Mouse (Mus musculus): ENCODE measurements at regions not wholly inside any gene's neighbourhood (a gene's known extent, or its start where the extent isn't known, plus 50 kb on each side); places are given as distances from the start of the nearest gene placed in this dataset.
A peak's percentile ranks its signal among the peaks of the same experiment; 100 is the strongest.

DNA sequence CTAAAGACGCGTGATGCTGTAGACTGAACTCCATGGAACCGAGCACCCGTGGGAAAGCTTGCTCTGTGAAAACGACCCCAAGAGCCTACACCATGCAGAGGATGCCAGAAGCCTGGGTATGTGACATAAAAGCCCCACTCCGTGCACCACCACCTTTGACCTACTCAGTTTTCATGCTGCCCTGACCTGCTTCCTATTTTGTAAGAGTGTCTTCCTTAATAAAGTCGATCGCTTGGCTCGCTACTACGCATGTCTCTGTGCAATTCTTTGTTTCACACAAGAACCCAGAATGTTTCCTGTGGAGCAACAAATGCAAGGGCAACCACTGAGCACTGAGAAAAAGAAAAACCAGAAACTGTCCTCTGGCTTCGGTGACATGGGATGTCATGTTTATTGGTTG lies 60.5 kb downstream of the Sec61b start:
- no peak for DNase-seq (ENCODE audit: low spot score)

GRCm38 (mm10) chr4:47567694-47568093 lies 93.2 kb downstream of the Sec61b start:
- DNase-seq (ENCODE audit: low spot score) = no peak

DNA sequence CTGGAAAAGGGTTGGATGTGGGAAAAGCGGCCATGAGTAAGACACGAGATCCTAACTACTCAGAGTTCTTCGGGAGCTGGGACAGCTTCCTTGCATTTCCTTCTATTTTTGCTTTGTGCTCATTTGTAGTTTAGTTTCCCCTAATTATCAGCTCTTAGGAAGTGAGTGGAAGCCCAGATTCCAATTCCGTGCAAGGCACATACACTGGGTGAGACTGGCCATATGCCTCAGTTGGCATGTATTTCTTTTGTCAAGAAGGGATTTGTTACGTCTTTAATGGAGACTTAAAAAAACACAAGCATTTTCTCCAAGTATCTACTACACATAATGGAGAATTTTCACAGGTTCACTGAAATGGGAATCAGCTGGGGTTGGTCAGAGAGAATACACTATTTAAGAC lies 96.4 kb downstream of the Sec61b start:
- no peak for DNase-seq (ENCODE audit: low spot score)

DNA sequence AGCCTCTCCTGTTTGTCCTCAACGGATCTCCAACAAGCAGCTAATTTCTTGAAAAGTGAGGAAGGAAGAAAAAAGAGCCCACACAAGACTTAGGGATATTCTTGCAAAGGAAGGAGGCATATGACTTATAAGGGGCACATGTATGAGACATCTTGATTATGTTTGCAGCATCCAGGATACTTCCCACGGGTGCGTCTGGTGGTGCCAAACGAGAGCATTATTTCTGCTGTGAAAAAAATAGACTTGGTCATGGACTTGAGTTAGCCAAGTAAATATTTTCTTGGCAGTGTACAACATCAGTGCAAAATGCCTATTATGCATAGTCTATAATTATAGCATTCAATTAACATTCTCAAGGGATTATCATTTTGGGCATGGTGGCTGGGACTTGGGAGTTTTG lies 101.6 kb downstream of the Sec61b start:
- DNase-seq (ENCODE audit: low spot score) = no peak

GRCm38 (mm10) chr4:47577490-47577889 lies 103.0 kb downstream of the Sec61b start:
- DNase-seq (ENCODE audit: low spot score) = no peak

DNA sequence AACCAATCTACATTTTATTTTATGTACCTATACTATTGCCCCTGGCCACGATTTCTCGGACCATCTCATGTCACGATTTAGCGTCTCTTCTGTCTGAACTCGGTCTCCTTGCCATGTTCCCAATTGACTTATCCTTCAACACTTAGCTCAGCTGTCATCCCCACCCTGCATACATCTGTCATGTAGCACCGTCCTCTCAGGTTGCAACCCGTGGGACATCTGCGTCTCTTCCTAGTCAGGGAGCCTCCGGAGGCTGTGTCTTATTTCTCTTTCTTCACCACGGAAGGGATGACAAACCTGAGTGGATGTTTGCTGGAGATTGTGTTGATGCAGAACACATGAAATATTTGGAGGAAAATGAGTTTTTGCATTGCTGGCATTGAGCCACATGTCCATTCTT lies 104.2 kb downstream of the Sec61b start:
- no peak for DNase-seq (ENCODE audit: low spot score)

DNA sequence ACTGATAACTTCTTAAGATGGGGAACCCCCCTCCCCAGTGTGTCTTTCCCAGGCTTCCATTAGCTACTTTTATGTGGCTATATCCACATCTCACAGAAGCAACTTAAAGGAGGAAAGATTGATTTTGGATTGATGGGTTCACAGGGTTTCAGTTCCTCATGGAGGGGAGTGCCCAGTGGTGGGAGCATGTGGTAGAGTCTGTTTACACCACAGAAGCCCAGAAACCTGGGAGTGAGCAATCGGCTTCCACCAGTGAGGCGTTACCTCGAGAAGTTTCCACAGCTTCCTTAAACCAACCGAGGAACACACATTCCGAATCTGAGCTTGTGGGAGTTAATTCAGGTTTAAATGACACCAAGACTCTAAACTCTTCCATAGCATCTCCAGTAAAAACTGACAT lies 106.1 kb downstream of the Sec61b start:
- DNase-seq (ENCODE audit: low spot score) = no peak

- DNase-seq (ENCODE audit: low spot score) = no peak
These were observed 112.8 kb downstream of the Sec61b start for GRCm38 (mm10) chr4:47587256-47587655.

DNA sequence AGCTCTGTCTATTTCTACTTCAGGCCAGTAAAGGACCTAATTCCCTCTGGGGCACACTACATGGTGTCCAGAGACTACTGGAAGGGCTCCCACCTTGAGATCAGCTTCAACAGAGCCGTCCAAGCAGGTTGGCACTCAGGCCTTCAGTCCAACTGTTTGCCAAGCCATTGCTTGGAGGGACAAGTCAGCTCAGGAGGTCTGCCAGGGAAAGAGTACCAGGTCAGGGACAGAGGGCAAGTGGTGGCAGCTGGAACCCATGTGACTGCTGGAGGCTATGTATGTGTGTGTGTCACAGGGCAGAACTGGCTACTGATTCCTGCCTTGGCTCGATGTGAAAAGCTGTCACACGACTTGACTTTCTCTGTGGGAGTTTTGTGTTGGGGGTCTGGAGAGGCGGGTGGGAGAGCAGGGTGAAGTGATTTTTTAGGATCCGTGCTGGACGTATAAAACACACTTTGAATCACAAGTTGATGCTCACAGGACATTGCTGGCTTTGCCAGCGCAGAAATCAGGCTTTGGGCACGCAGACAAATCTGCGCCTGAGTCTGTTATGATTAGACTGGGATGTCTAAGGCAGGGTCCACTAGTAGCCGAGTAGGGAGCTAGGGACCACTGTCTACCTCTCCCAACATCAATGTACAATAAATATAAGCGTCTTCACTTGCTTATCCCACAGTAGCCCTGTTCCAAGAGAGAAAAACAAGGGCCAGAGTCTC lies 118.0 kb downstream of the Sec61b start:
- DNase-seq (ENCODE audit: low spot score) = no peak

DNA sequence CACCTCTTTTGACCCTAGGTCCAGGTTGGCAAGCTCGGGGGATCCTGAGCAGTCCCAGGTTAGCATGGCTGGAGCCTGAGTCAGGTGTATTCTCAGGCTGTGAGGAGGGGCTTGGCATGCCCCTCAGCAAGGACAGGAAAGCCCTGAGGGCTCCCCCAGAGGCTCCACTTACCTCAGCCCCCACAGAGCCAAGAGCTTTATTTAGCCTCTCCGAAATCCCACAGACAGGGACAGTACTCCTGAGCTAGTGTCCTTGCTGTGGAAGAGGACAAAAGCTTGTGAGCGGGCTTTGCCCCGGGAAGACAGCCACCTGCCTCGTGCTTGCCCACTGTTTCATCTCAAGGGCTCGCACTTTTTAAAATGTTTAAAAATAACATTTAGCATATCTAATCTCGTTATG lies 118.7 kb downstream of the Sec61b start:
- DNase-seq (ENCODE audit: low spot score) = no peak

GRCm38 (mm10) chr4:47594171-47594570 lies 119.7 kb downstream of the Sec61b start:
- no peak for DNase-seq (ENCODE audit: low spot score)

GRCm38 (mm10) chr4:47595841-47596240 lies 121.4 kb downstream of the Sec61b start:
- DNase-seq (ENCODE audit: low spot score) = no peak

DNA sequence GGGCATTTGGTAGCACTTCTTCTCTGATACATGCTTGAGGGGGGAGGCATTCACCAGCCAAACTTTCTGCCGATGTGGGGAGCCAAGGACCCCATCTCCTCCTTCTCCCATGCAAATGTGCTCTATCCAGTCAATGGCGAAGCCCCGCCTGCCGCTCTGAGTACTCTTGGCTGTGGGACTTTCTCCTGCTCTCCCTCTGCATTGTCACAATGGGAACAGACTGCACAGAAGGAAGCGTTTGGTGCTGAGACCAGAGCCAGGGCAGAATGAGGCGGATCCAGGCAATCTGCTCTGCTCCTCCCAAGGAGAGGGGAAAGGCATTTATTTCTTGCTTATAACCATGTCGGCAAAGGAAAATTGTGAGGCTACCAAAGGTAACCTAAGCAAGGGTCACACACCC lies 123.1 kb downstream of the Sec61b start:
- no peak for DNase-seq (ENCODE audit: low spot score)

GRCm38 (mm10) chr4:47598216-47598615 lies 123.8 kb downstream of the Sec61b start:
- DNase-seq (ENCODE audit: low spot score) = no peak

DNA sequence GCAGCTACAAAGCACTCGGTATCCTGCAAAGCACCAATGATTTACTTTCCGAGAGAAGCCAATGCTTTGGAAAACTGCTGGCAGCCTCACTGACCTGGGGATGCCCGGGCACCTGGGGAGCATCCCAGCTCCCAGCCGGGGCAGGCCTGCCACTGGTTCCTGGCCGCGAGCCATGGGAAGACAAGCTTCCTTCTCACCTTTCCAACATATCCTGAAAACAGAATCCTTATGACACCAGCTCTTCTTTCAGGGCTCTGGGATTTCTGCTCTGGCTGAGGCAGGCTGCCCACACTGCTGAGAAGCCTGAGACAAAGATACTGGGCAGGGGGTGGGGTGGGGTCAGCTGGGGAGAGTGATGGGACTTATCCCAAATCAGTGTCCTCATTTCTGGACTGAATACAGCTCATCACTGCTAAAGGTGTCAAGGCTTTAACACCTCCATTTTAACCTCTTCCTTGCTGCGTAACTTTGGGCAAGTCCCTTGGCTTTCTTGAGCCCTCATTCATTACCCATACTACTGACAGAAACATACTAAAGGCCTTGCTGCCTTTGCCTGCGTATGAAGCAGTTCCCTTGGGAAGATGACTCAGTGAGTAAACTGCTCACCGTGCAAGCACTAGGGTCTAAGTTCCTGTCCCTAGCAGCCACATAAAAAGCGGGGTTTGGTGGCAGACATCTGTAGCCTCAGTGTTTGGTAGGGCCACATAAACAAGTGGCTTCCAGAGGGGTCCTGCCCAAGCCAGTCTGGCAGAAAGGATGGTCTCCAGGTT lies 127.0 kb downstream of the Sec61b start:
- no peak for DNase-seq (ENCODE audit: low spot score)

DNA sequence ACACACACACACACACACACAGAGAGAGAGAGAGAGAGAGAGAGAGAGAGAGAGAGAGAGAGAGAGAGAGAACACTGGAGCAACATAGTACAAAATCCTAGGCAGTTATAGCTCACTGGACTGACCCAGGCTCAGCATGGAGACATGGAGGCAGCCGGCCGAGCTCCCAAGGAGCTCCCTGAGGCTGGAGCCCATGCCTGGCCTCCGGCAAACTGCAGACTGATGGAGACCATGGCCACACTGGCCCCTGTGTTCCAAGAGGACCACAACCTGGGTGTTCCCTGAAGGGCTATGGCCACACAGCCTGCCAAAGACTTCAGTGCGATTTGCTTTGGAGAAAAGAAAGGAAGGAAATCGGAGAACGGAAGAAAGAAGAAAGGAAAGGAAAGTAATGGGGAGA lies 128.9 kb downstream of the Sec61b start:
- no peak for DNase-seq (ENCODE audit: low spot score)

GRCm38 (mm10) chr4:47603847-47604397 lies 129.5 kb downstream of the Sec61b start:
- peak; percentile 29 for DNase-seq (ENCODE audit: low spot score)

GRCm38 (mm10) chr4:47605676-47606075 lies 131.2 kb downstream of the Sec61b start:
- DNase-seq (ENCODE audit: low spot score) = no peak

- DNase-seq (ENCODE audit: low spot score) = no peak
These were observed 134.2 kb downstream of the Sec61b start for GRCm38 (mm10) chr4:47608673-47609072.

DNA sequence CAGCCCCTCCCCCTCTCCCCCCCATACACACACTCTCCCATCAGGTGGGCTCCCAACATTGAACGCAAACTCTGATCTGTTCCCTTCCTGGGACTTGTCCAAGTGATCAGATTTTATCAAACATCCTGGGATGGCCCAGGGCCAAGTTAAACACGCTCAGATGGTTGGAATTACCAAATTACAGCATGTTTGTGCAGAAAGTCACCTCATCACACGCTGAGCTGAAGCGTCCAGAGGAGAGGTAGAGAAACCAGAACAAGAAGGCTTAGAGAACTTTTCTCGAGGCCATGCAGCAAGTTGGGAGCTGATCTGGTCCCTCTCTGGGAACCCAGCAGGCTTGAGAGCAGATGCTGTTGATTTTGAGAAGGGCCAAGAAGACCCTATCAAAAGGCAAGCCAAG lies 136.5 kb downstream of the Sec61b start:
- no peak for DNase-seq (ENCODE audit: low spot score)

GRCm38 (mm10) chr4:47616525-47616924 lies 142.1 kb downstream of the Sec61b start:
- DNase-seq (ENCODE audit: low spot score) = no peak

DNA sequence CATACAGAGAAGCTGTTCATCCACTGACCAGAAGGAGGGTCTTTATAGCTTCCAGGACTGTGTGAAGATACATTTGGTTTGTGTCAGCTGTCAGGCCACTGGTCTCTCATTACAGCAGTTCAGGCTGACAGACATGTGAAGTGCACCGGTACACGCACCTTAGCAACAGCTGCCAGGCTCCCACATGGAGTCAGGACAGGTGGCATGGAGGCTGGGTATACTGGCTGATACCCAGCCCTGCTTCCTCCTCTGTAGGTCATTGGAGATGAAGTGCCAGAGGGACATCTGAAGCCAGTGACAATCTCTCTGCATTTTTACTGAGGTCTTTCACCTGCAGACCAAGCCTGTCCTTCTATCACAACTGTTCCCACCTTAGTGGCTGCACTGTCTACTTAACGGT lies 146.2 kb downstream of the Sec61b start:
- DNase-seq (ENCODE audit: low spot score) = no peak
